Mouse (Mus musculus) brain, embryonic 14.5 days (tissue): ENCODE measurements around the gene Slc25a47. TPM values are rescaled to one million over a fixed set of nuclear protein-coding genes. Genes with fewer than 3 reads are reported as not detected.

Experiments used
- DNase-seq: peaks from one replicate; pipeline ENCODE4 v3.0.0-alpha.2; 2011; ENCODE audit warnings: low read depth
- CTCF ChIP-seq: fragments of 200-500 bp; IDR thresholded peaks from 2 replicates; pipeline ENCODE4 v1.5.1; 2012; ENCODE audit warnings: inconsistent platforms, mild to moderate bottlenecking, moderate library complexity, borderline replicate concordance; ENCODE audit not compliant: insufficient read depth, insufficient read length; ENCODE audit errors: extremely low read depth
- POLR2A ChIP-seq: fragments of 200-500 bp; IDR thresholded peaks from 2 replicates; pipeline ENCODE4 v1.6.1; 2012; ENCODE audit warnings: mild to moderate bottlenecking, inconsistent platforms, borderline replicate concordance; ENCODE audit not compliant: poor library complexity, insufficient read depth, insufficient read length, severe bottlenecking; ENCODE audit errors: extremely low read depth
- polyA plus RNA-seq: library from polyadenylated mRNA; depleted of rRNA; stranded (reverse); fragments of >200 nt; gene quantifications from 2 replicates; pipeline ENCODE4 v1.2.3, GENCODE M21; 2012

Gene Slc25a47
- polyA plus RNA-seq, 1 experiment: 19.9 TPM

DNA sequence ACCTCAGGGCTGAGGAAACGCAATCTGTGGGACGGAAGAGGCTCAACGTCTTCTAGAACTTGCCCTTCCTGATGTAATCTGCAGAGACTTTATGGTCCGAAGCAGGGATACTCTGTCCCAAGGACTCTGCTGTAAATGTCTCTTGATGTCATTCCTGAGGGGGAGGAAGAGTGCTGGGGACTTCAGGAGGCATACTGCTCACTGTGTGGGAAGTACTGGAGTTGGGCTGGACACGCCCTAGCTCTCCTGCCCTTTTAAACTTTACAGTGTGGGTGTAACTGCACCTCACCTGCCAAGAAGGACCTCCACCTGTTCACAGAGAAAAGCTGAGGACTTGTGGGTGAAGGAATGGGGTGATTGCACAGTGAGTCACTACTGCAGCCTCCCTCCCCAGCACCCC, 44.8 kb downstream of the Slc25a47 start:
- TF ChIP-seq CTCF: no peak
- no peak for TF ChIP-seq POLR2A
- no peak for DNase-seq

DNA sequence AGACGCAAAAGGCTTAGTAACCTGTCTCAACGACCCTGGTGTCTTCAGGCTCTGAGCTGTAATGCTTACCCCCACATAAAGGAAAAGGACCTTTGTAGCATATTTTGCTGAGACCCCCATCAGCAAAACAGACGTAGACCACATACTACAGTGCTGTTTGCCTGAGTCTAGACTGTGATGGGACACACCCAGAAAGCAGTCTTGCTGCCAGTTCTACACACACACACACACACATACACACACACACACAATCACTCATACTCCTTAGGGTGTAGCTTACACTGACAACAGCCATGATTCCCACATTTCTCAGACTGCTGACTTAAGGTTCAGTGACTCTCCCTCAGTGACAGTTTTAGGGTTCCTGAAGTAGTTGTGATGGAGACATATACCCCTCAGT, 45.3 kb downstream of the Slc25a47 start:
- no peak for TF ChIP-seq POLR2A
- no peak for TF ChIP-seq CTCF
- no peak for DNase-seq

GRCm38 (mm10) chr12:108882776-108883175, 46.9 kb downstream of the Slc25a47 start:
- TF ChIP-seq POLR2A: no peak
- TF ChIP-seq CTCF: no peak
- no peak for DNase-seq

- no peak for DNase-seq
- TF ChIP-seq POLR2A (no peak), CTCF (no peak)
These were observed 50.1 kb downstream of the Slc25a47 start for GRCm38 (mm10) chr12:108885906-108886305.

DNA sequence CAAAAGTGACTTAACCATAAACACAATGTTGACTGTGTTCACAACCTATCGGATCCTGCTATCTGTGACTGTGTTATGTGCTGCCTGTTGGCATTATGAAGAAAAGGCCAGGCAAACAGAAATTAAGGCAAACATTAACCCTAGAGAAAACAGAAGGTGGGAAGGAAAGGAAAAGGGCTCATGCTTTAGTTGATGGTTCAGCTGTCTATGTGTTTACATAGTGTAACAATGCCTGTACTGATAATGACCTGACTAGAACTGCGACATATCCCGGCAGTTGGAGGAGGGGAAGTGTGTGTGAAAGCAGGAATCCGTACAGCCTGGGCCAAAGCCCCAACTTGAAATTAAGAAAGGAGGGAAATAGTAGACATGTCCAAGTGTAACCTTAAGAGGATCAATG, 51.2 kb downstream of the Slc25a47 start:
- TF ChIP-seq CTCF (no peak), POLR2A (no peak)
- no peak for DNase-seq

DNA sequence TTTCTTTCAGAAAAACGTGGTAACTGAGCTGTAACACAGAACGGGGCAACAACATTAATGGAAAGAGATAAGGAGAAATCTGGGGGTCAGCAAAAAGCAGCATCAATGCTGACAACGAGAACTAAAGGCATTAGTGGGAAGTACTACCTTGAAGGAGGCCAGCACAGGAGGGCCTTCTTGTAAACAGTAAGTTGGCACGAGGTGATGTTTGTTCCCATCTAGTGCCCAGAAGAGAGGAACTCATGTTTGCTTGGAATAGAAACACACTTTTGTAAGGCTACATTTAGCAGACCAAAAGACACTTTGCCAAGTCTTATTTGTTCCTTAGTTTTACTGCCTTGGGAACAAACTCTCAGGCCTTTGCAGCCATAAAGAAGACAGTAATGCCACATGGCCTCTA, 52.8 kb downstream of the Slc25a47 start:
- TF ChIP-seq POLR2A (no peak), CTCF (no peak)
- DNase-seq: no peak

DNA sequence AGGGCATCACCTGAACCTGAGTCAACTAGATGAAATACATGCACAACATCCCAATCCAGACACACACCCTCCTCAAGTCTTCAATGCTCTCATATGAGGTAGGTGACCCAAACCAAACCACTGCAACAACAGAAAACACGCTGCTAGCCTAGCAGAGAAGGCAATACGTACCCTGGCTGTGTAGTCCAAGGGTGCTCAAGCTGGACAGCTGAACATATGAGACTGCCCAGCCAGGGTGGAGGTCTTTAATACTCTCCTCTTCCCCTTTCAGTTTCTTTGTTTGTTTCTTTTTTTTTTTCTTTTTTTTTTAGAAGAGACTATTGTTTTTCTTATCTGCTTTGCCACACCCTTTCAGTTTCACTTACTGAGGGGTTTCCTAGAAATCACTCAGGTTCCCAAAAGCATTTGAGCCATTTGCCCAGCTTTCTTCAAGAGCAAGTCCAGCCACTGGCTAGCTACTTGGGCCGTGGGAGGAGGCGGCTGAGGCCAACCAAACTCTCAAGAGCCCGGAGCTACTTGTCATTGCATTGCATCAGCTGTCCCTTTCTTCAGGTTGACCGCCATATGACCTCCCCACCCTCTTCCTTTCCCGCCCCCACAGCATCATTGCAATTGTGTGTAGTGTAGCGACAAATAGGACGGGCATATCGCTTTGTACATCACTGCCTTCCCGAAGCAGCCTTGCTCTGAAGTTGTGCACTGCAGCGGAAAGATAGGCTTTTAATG, 57.3 kb downstream of the Slc25a47 start, which contains the start of gene Wdr25:
TSS of gene Wdr25 (plus strand) at position 643 of the 726 bp plus-strand sequence.
- DNase-seq: no peak
- TF ChIP-seq POLR2A: no peak
- no peak for TF ChIP-seq CTCF

GRCm38 (mm10) chr12:108893715-108894431, 58.0 kb downstream of the Slc25a47 start, which contains the start of gene Wars:
TSS of gene Wars (minus strand) at chr12:108894174.
- TF ChIP-seq CTCF: no peak
- TF ChIP-seq POLR2A: peak; percentile 87; the same call in 1 of the 2 replicates
- DNase-seq: peak; percentile 99

DNA sequence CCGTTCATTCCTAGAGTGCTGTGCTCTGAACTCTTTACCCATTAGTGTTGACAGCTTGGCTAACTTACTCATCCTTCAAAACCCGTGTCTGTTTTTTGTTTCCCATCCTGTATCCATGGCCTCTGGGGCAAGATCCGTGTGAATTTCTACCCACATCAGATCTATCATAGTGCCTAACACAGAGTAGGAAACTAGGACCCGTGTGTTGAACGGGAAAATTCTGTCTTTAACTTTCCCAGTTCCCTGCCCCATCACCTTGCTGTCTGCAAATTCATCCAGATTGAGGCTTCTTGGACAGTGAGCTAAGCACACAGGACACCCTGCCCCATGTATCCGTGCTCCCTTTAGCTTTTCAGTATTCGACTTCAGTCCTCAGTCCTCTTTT, 58.6 kb downstream of the Slc25a47 start:
- DNase-seq: no peak
- no peak for TF ChIP-seq POLR2A
- no peak for TF ChIP-seq CTCF

DNA sequence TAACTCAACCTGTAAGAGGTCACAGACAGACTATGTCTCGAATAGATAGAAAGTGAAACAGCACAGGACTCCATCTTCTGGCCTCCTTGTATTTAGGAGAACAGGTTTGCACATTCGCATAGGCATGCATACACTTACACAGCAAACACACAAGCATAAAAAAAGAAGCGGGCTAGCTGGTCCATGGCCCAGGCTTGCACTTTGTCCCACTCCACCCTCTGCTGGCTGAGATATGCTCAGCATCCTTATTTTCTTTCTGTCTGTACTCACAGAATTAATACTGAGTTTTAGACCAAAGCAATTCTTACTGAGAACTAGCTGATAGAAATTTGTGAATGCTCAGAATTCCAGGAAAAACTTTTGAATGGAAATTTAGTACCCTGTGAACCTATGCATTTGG, 60.2 kb downstream of the Slc25a47 start:
- peak; percentile 8 for DNase-seq

DNA sequence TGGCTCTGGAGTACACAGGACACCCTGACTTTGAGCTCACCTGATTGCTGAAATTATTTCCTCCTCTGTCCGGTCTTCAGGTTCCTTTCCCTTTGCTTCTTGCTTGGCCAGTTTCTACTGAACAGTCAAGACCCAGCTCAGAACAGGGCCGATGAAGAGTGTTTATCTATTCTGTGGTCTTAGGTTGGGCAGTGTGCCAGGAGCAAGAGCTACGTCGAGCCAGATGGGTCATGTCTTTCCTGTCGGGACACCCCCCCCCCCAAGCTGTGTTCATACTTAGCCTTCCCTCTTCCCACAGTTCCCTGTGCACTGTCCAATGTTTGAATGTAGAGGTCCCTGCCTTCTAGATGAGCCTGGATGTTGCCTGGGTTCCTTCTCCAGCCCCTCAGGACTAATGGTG, 65.5 kb downstream of the Slc25a47 start:
- TF ChIP-seq POLR2A (no peak), CTCF (no peak)
- no peak for DNase-seq

More for the DNA sequence above, 60.2 kb downstream of the Slc25a47 start:
- TF ChIP-seq CTCF: peak; percentile 33; the same call in 1 of the 2 replicates
- TF ChIP-seq POLR2A: no peak
